Mouse (Mus musculus): ENCODE measurements around the gene Mtfmt. TPM values are rescaled to one million over a fixed set of nuclear protein-coding genes. Genes with fewer than 3 reads are reported as not detected.

The Mtfmt gene
- polyA plus RNA-seq, 2 experiments: 5.9 to 6.2 TPM

GRCm38 (mm10) chr9:65491476-65491875 lies 55.9 kb downstream of the Mtfmt start:
- H3K4me1 ChIP-seq (replicated peaks; ENCODE audit: control insufficient read depth in 2 of 2, insufficient read depth in 2 of 2, low read length in 1 of 2): 0 out of 4 replicates have a peak, but pooled peaks cover 0 to 2% of the 10 kb centered on the region in 2 experiments
- no peak overlapping the region for H3K27ac ChIP-seq
- WGBS (ENCODE audit: insufficient replicate concordance): 59% methylated on average over 3 of the region's 3 CpGs
- H3K9me3 ChIP-seq (ENCODE audit: control insufficient read depth, low read length): no peaks in the 10 kb centered on the region
- H3K4me3 ChIP-seq (ENCODE audit: insufficient read depth in 1 of 2, low read depth in 2 of 2, low read length in 2 of 2): no peak overlapping the region
- ATAC-seq (ENCODE audit: insufficient read depth) (no peak), DNase-seq (ENCODE audit: low read depth in 3 of 3, low spot score in 3 of 3) (no peak)
- H3K36me3 ChIP-seq (replicated peaks; ENCODE audit: control insufficient read depth, insufficient read depth, low read depth): no peaks in the 10 kb centered on the region
- TF ChIP-seq CTCF (IDR thresholded peaks at IDR 0.05; ENCODE audit: low read depth) (no peak), EP300 (IDR thresholded peaks at IDR 0.05; ENCODE audit: low read depth) (no peak)
- H3K4me2 ChIP-seq (ENCODE audit: low read depth): no peak overlapping the region
- H3K9ac ChIP-seq (replicated peaks): no peak overlapping the region
- H3K27me3 ChIP-seq (ENCODE audit: control insufficient read depth, insufficient read depth, low read length): no peaks in the 10 kb centered on the region

GRCm38 (mm10) chr9:65492351-65492750 lies 56.8 kb downstream of the Mtfmt start:
- no peak overlapping the region for H3K4me2 ChIP-seq (ENCODE audit: low read depth)
- H3K9ac ChIP-seq (replicated peaks): no peak overlapping the region
- H3K4me3 ChIP-seq (ENCODE audit: insufficient read depth in 1 of 2, low read depth in 2 of 2, low read length in 2 of 2): no peak overlapping the region
- 62% methylated on average over 2 of the region's 2 CpGs for WGBS (ENCODE audit: insufficient replicate concordance)
- H3K27ac ChIP-seq: no peak overlapping the region
- 0 out of 4 replicates have a peak, but pooled peaks cover 0 to 3% of the 10 kb centered on the region in 2 experiments for H3K4me1 ChIP-seq (replicated peaks; ENCODE audit: control insufficient read depth in 2 of 2, insufficient read depth in 2 of 2, low read length in 1 of 2)
- no peak for DNase-seq (ENCODE audit: low read depth in 3 of 3, low spot score in 3 of 3)
- H3K27me3 ChIP-seq (ENCODE audit: control insufficient read depth, insufficient read depth, low read length): no peaks in the 10 kb centered on the region
- ATAC-seq (ENCODE audit: insufficient read depth): no peak
- H3K36me3 ChIP-seq (replicated peaks; ENCODE audit: control insufficient read depth, insufficient read depth, low read depth): no peaks in the 10 kb centered on the region
- TF ChIP-seq EP300 (IDR thresholded peaks at IDR 0.05; ENCODE audit: low read depth) (no peak), CTCF (IDR thresholded peaks at IDR 0.05; ENCODE audit: low read depth) (no peak)
- no peaks in the 10 kb centered on the region for H3K9me3 ChIP-seq (ENCODE audit: control insufficient read depth, low read length)

- TF ChIP-seq CTCF (IDR thresholded peaks at IDR 0.05; ENCODE audit: low read depth): no peak
- no peak for TF ChIP-seq EP300 (IDR thresholded peaks at IDR 0.05; ENCODE audit: low read depth)
- Histone ChIP-seq H3K4me3 (ENCODE audit: insufficient read depth in 1 of 2, low read depth in 2 of 2, low read length in 2 of 2) (no peak overlapping the region), H3K9ac (replicated peaks) (no peak overlapping the region), H3K27me3 (ENCODE audit: control insufficient read depth, insufficient read depth, low read length) (no peaks in the 10 kb centered on the region), H3K4me1 (replicated peaks; ENCODE audit: control insufficient read depth in 2 of 2, insufficient read depth in 2 of 2, low read length in 1 of 2) (0 out of 4 replicates have a peak, but pooled peaks cover 0 to 3% of the 10 kb centered on the region in 2 experiments), H3K4me2 (ENCODE audit: low read depth) (no peak overlapping the region), H3K27ac (no peak overlapping the region), H3K36me3 (replicated peaks; ENCODE audit: control insufficient read depth, insufficient read depth, low read depth) (no peaks in the 10 kb centered on the region), H3K9me3 (ENCODE audit: control insufficient read depth, low read length) (no peaks in the 10 kb centered on the region)
- ATAC-seq (ENCODE audit: insufficient read depth) (no peak), DNase-seq (ENCODE audit: low read depth in 3 of 3, low spot score in 3 of 3) (no peak)
- 62% methylated on average over 4 of the region's 4 CpGs for WGBS (ENCODE audit: insufficient replicate concordance)
Measured at GRCm38 (mm10) chr9:65492851-65493250, 57.3 kb downstream of the Mtfmt start.

- no peak overlapping the region for H3K9ac ChIP-seq (replicated peaks)
- H3K36me3 ChIP-seq (replicated peaks; ENCODE audit: control insufficient read depth, insufficient read depth, low read depth): no peaks in the 10 kb centered on the region
- no peak overlapping the region for H3K4me2 ChIP-seq (ENCODE audit: low read depth)
- H3K4me1 ChIP-seq (replicated peaks; ENCODE audit: control insufficient read depth in 2 of 2, insufficient read depth in 2 of 2, low read length in 1 of 2): no peaks in the 10 kb centered on the region
- H3K4me3 ChIP-seq (ENCODE audit: insufficient read depth in 1 of 2, low read depth in 2 of 2, low read length in 2 of 2): no peak overlapping the region
- ATAC-seq (ENCODE audit: insufficient read depth) (no peak), DNase-seq (ENCODE audit: low read depth in 3 of 3, low spot score in 3 of 3) (no peak)
- no peak overlapping the region for H3K27ac ChIP-seq
- H3K9me3 ChIP-seq (ENCODE audit: control insufficient read depth, low read length): no peaks in the 10 kb centered on the region
- WGBS (ENCODE audit: insufficient replicate concordance): 40% methylated on average over 8 of the region's 8 CpGs
- TF ChIP-seq EP300 (IDR thresholded peaks at IDR 0.05; ENCODE audit: low read depth) (no peak), CTCF (IDR thresholded peaks at IDR 0.05; ENCODE audit: low read depth) (peak; percentile 60)
- H3K27me3 ChIP-seq (ENCODE audit: control insufficient read depth, insufficient read depth, low read length): no peaks in the 10 kb centered on the region; the same call in 1 of the 2 replicates
Measured at GRCm38 (mm10) chr9:65502146-65502545, 66.6 kb downstream of the Mtfmt start.

Other genes starting within 250 kb of the Mtfmt start
- gene Parp16, start 240.4 kb upstream of the Mtfmt start, polyA plus RNA-seq (2012; rRNA removed): 4.9 and 5.7 TPM in 2 replicates
- gene Parp16, start 240.4 kb upstream of the Mtfmt start, polyA plus RNA-seq (2014; fragmentation: Nextera tagmentation; extraction: Ambion mirVana): 7.2 and 9.3 TPM in 2 replicates
- gene Cilp, start 170.6 kb upstream of the Mtfmt start, polyA plus RNA-seq (2012; rRNA removed): 0.01 TPM in 1 of 2 replicates, not detected in the other
- not detected in 2 replicates for gene Cilp, start 170.6 kb upstream of the Mtfmt start, polyA plus RNA-seq (2014; fragmentation: Nextera tagmentation; extraction: Ambion mirVana)
- gene Clpx, start 141.5 kb upstream of the Mtfmt start, polyA plus RNA-seq (2012; rRNA removed): 5.6 and 10.3 TPM in 2 replicates
- 29.5 and 32.5 TPM in 2 replicates for gene Clpx, start 141.5 kb upstream of the Mtfmt start, polyA plus RNA-seq (2014; fragmentation: Nextera tagmentation; extraction: Ambion mirVana)
- 3.2 and 4.8 TPM in 2 replicates for gene Pdcd7, start 89.7 kb upstream of the Mtfmt start, polyA plus RNA-seq (2012; rRNA removed)
- gene Pdcd7, start 89.7 kb upstream of the Mtfmt start, polyA plus RNA-seq (2014; fragmentation: Nextera tagmentation; extraction: Ambion mirVana): 4.9 and 5.7 TPM in 2 replicates
- 0.13 and 0.14 TPM in 2 replicates for gene Ubap1l, start 74.7 kb upstream of the Mtfmt start, polyA plus RNA-seq (2012; rRNA removed)
- gene Ubap1l, start 74.7 kb upstream of the Mtfmt start, polyA plus RNA-seq (2014; fragmentation: Nextera tagmentation; extraction: Ambion mirVana): 0.10 TPM in 1 of 2 replicates, not detected in the other
- 0.04 and 0.05 TPM in 2 replicates for gene Kbtbd13, start 44.1 kb upstream of the Mtfmt start, polyA plus RNA-seq (2012; rRNA removed)
- 0.08 and 0.10 TPM in 2 replicates for gene Kbtbd13, start 44.1 kb upstream of the Mtfmt start, polyA plus RNA-seq (2014; fragmentation: Nextera tagmentation; extraction: Ambion mirVana)
- gene Rasl12, start 37.3 kb upstream of the Mtfmt start, polyA plus RNA-seq (2012; rRNA removed): 0.11 and 0.12 TPM in 2 replicates
- 0.04 TPM in 1 of 2 replicates, not detected in the other for gene Rasl12, start 37.3 kb upstream of the Mtfmt start, polyA plus RNA-seq (2014; fragmentation: Nextera tagmentation; extraction: Ambion mirVana)
- 0.04 TPM in 1 of 2 replicates, not detected in the other for gene Slc51b, start 12.8 kb upstream of the Mtfmt start, polyA plus RNA-seq (2012; rRNA removed)
- gene Slc51b, start 12.8 kb upstream of the Mtfmt start, polyA plus RNA-seq (2014; fragmentation: Nextera tagmentation; extraction: Ambion mirVana): not detected in 2 replicates
- gene Spg21, start 25.2 kb downstream of the Mtfmt start, polyA plus RNA-seq (2012; rRNA removed): 5.6 and 6.9 TPM in 2 replicates
- gene Spg21, start 25.2 kb downstream of the Mtfmt start, polyA plus RNA-seq (2014; fragmentation: Nextera tagmentation; extraction: Ambion mirVana): 28.0 and 30.6 TPM in 2 replicates
- 0.06 TPM in 1 of 2 replicates, not detected in the other for gene Ankdd1a, start 84.4 kb downstream of the Mtfmt start, polyA plus RNA-seq (2012; rRNA removed)
- not detected in 2 replicates for gene Ankdd1a, start 84.4 kb downstream of the Mtfmt start, polyA plus RNA-seq (2014; fragmentation: Nextera tagmentation; extraction: Ambion mirVana)
- 15.5 and 15.7 TPM in 2 replicates for gene Plekho2, start 144.3 kb downstream of the Mtfmt start, polyA plus RNA-seq (2012; rRNA removed)
- 21.5 and 24.2 TPM in 2 replicates for gene Plekho2, start 144.3 kb downstream of the Mtfmt start, polyA plus RNA-seq (2014; fragmentation: Nextera tagmentation; extraction: Ambion mirVana)
- gene Pif1, start 151.4 kb downstream of the Mtfmt start, polyA plus RNA-seq (2012; rRNA removed): 10.8 and 11.9 TPM in 2 replicates
- gene Pif1, start 151.4 kb downstream of the Mtfmt start, polyA plus RNA-seq (2014; fragmentation: Nextera tagmentation; extraction: Ambion mirVana): 6.8 and 7.7 TPM in 2 replicates
- gene Rbpms2, start 193.9 kb downstream of the Mtfmt start, polyA plus RNA-seq (2012; rRNA removed): 8.9 and 11.6 TPM in 2 replicates
- gene Rbpms2, start 193.9 kb downstream of the Mtfmt start, polyA plus RNA-seq (2014; fragmentation: Nextera tagmentation; extraction: Ambion mirVana): 11.9 and 13.9 TPM in 2 replicates
- gene Oaz2, start 232.2 kb downstream of the Mtfmt start, polyA plus RNA-seq (2012; rRNA removed): 17.2 and 21.5 TPM in 2 replicates
- 29.6 and 33.2 TPM in 2 replicates for gene Oaz2, start 232.2 kb downstream of the Mtfmt start, polyA plus RNA-seq (2014; fragmentation: Nextera tagmentation; extraction: Ambion mirVana)

Measured in liver, embryonic 14.5 days (tissue).